Mouse (Mus musculus) hindbrain, embryonic 15.5 days (tissue): ENCODE measurements around the gene Nell1. TPM values are rescaled to one million over a fixed set of nuclear protein-coding genes. Genes with fewer than 3 reads are reported as not detected.

Experiments used
- ATAC-seq: fragments of 200-750 bp; cut with Nextera tagmentation; 2 replicates; pipeline ENCODE4 v1.8.0; 2017; ENCODE audit warnings: low read depth, moderate number of reproducible peaks, moderate TSS enrichment; ENCODE audit not compliant: low FRiP score
- H3K27ac ChIP-seq: fragments of 300-500 bp; sonication (generic); replicated peaks from 2 replicates; pipeline ENCODE4 v1.5.1; 2015; ENCODE audit warnings: mild to moderate bottlenecking, inconsistent platforms
- H3K27me3 ChIP-seq: fragments of 300-500 bp; sonication (generic); 2 replicates; pipeline ENCODE4 v1.6.1; 2015; ENCODE audit warnings: control low read depth, inconsistent platforms
- H3K36me3 ChIP-seq: fragments of 300-500 bp; sonication (generic); 2 replicates; pipeline ENCODE4 v1.6.1; 2015; ENCODE audit warnings: control low read depth, inconsistent platforms
- H3K4me1 ChIP-seq: fragments of 300-500 bp; sonication (generic); replicated peaks from 2 replicates; pipeline ENCODE4 v1.6.1; 2015; ENCODE audit warnings: control low read depth, inconsistent platforms
- H3K4me2 ChIP-seq: fragments of 300-500 bp; sonication (generic); 2 replicates; pipeline ENCODE4 v1.6.1; 2015; ENCODE audit warnings: moderate library complexity, mild to moderate bottlenecking, inconsistent platforms
- H3K4me3 ChIP-seq: fragments of 300-500 bp; sonication (generic); 2 replicates; pipeline ENCODE4 v1.5.1; 2015; ENCODE audit warnings: mild to moderate bottlenecking, inconsistent platforms
- H3K9ac ChIP-seq: fragments of 300-500 bp; sonication (generic); 2 replicates; pipeline ENCODE4 v1.6.1; 2015; ENCODE audit warnings: inconsistent platforms
- H3K9me3 ChIP-seq: fragments of 300-500 bp; sonication (generic); 2 replicates; pipeline ENCODE4 v1.6.1; 2016; ENCODE audit warnings: control low read depth, inconsistent platforms
- WGBS: fragments of 180-500 bp; shearing (Covaris S2); methylation state at CpG from one replicate; pipeline ENCODE4 v1.1.7; 2015; 5-methylcytosine and 5-hydroxymethylcytosine counted together
- polyA plus RNA-seq: library from polyadenylated mRNA; unstranded; fragments of >200 nt; fragmentation: Nextera tagmentation; extraction: Ambion mirVana; gene quantifications from 2 replicates; pipeline ENCODE4 v1.2.1, GENCODE M21; 2015

The Nell1 gene
- polyA plus RNA-seq, 1 experiment from 2014 or later, result 30.0 TPM

GRCm38 (mm10) chr7:50105612-50106321 is 131.1 kb downstream of the Nell1 start:
- no peaks in the 10 kb centered on the region for H3K27me3 ChIP-seq
- H3K4me2 ChIP-seq, result no peak overlapping the region
- no peak overlapping the region for H3K4me3 ChIP-seq
- 40% methylated on average over 8 of the region's 8 CpGs for WGBS
- H3K4me1 ChIP-seq, result no peaks in the 10 kb centered on the region
- no peaks in the 10 kb centered on the region for H3K36me3 ChIP-seq
- H3K9ac ChIP-seq, result no peak overlapping the region
- no peaks in the 10 kb centered on the region for H3K9me3 ChIP-seq
- no peak overlapping the region for H3K27ac ChIP-seq
- ATAC-seq, result no peak

GRCm38 (mm10) chr7:50107261-50107660 is 132.6 kb downstream of the Nell1 start:
- Histone ChIP-seq H3K4me1 (no peaks in the 10 kb centered on the region), H3K36me3 (no peaks in the 10 kb centered on the region), H3K9ac (no peak overlapping the region), H3K9me3 (no peaks in the 10 kb centered on the region), H3K27me3 (no peaks in the 10 kb centered on the region), H3K27ac (no peak overlapping the region), H3K4me3 (no peak overlapping the region), H3K4me2 (no peak overlapping the region)
- 71% methylated on average over 2 of the region's 2 CpGs for WGBS
- ATAC-seq, result no peak

- ATAC-seq, result no peak
- Histone ChIP-seq H3K9ac (no peak overlapping the region), H3K36me3 (no peaks in the 10 kb centered on the region), H3K4me3 (no peak overlapping the region), H3K9me3 (no peaks in the 10 kb centered on the region), H3K4me2 (no peak overlapping the region), H3K4me1 (no peaks in the 10 kb centered on the region), H3K27ac (no peak overlapping the region), H3K27me3 (no peaks in the 10 kb centered on the region)
- WGBS, result 86% methylated on average over 5 of the region's 5 CpGs
These were observed 143.7 kb downstream of the Nell1 start for GRCm38 (mm10) chr7:50118348-50118747.

- no peak overlapping the region for H3K4me3 ChIP-seq
- WGBS, result 96% methylated on average over 3 of the region's 3 CpGs
- no peak overlapping the region for H3K9ac ChIP-seq
- H3K27me3 ChIP-seq, result no peaks in the 10 kb centered on the region
- no peaks in the 10 kb centered on the region for H3K4me1 ChIP-seq
- H3K27ac ChIP-seq, result no peak overlapping the region
- H3K4me2 ChIP-seq, result no peak overlapping the region
- no peaks in the 10 kb centered on the region for H3K9me3 ChIP-seq
- H3K36me3 ChIP-seq, result no peaks in the 10 kb centered on the region
- no peak for ATAC-seq
These were observed 163.0 kb downstream of the Nell1 start for GRCm38 (mm10) chr7:50137706-50138105.

- Histone ChIP-seq H3K9me3 (no peaks in the 10 kb centered on the region), H3K27ac (no peak overlapping the region), H3K4me2 (no peak overlapping the region), H3K27me3 (no peaks in the 10 kb centered on the region), H3K4me3 (no peak overlapping the region), H3K36me3 (no peaks in the 10 kb centered on the region), H3K9ac (no peak overlapping the region), H3K4me1 (no peaks in the 10 kb centered on the region)
- ATAC-seq, result no peak
- WGBS, result 92% methylated on average over 7 of the region's 7 CpGs
These were observed 174.7 kb downstream of the Nell1 start for GRCm38 (mm10) chr7:50149326-50149725.

- no peak overlapping the region for H3K4me3 ChIP-seq
- no peak for ATAC-seq
- WGBS, result 64% methylated on average over 2 of the region's 2 CpGs
- H3K27ac ChIP-seq, result no peak overlapping the region
- H3K9ac ChIP-seq, result no peak overlapping the region
- H3K27me3 ChIP-seq, result no peaks in the 10 kb centered on the region
- no peaks in the 10 kb centered on the region for H3K9me3 ChIP-seq
- H3K4me2 ChIP-seq, result no peak overlapping the region
- no peaks in the 10 kb centered on the region for H3K36me3 ChIP-seq
- H3K4me1 ChIP-seq, result no peaks in the 10 kb centered on the region
These were observed 176.2 kb downstream of the Nell1 start for GRCm38 (mm10) chr7:50150838-50151237.

GRCm38 (mm10) chr7:50153618-50154017 is 179.0 kb downstream of the Nell1 start:
- Histone ChIP-seq H3K36me3 (no peaks in the 10 kb centered on the region), H3K27me3 (no peaks in the 10 kb centered on the region), H3K9me3 (no peaks in the 10 kb centered on the region), H3K9ac (no peak overlapping the region), H3K4me3 (no peak overlapping the region), H3K4me1 (no peaks in the 10 kb centered on the region), H3K27ac (no peak overlapping the region), H3K4me2 (no peak overlapping the region)
- WGBS, result 83% methylated on average over 2 of the region's 2 CpGs
- no peak for ATAC-seq

GRCm38 (mm10) chr7:50162602-50163001 is 187.9 kb downstream of the Nell1 start:
- Histone ChIP-seq H3K36me3 (no peaks in the 10 kb centered on the region), H3K4me3 (no peak overlapping the region), H3K27me3 (no peaks in the 10 kb centered on the region), H3K9me3 (no peaks in the 10 kb centered on the region), H3K9ac (no peak overlapping the region), H3K4me1 (no peaks in the 10 kb centered on the region), H3K4me2 (no peak overlapping the region), H3K27ac (no peak overlapping the region)
- no peak for ATAC-seq
- WGBS, result 86% methylated on average over 5 of the region's 5 CpGs

- Histone ChIP-seq H3K4me2 (no peak overlapping the region), H3K27ac (no peak overlapping the region), H3K36me3 (no peaks in the 10 kb centered on the region), H3K27me3 (no peaks in the 10 kb centered on the region), H3K4me1 (no peaks in the 10 kb centered on the region), H3K9me3 (no peaks in the 10 kb centered on the region), H3K4me3 (no peak overlapping the region), H3K9ac (no peak overlapping the region)
- no peak for ATAC-seq
These were observed 194.1 kb downstream of the Nell1 start for GRCm38 (mm10) chr7:50168778-50169177.

- no peaks in the 10 kb centered on the region for H3K4me1 ChIP-seq
- H3K4me2 ChIP-seq, result no peak overlapping the region
- no peaks in the 10 kb centered on the region for H3K36me3 ChIP-seq
- H3K27me3 ChIP-seq, result no peaks in the 10 kb centered on the region
- H3K9me3 ChIP-seq, result no peaks in the 10 kb centered on the region
- no peak overlapping the region for H3K9ac ChIP-seq
- H3K27ac ChIP-seq, result no peak overlapping the region
- ATAC-seq, result no peak
- 94% methylated on average over 6 of the region's 6 CpGs for WGBS
- no peak overlapping the region for H3K4me3 ChIP-seq
These were observed 211.6 kb downstream of the Nell1 start for GRCm38 (mm10) chr7:50186306-50186705.

GRCm38 (mm10) chr7:50193955-50194354 is 219.3 kb downstream of the Nell1 start:
- Histone ChIP-seq H3K9ac (no peak overlapping the region), H3K9me3 (no peaks in the 10 kb centered on the region), H3K4me1 (no peaks in the 10 kb centered on the region), H3K4me2 (no peak overlapping the region), H3K4me3 (no peak overlapping the region), H3K36me3 (no peaks in the 10 kb centered on the region), H3K27me3 (no peaks in the 10 kb centered on the region), H3K27ac (no peak overlapping the region)
- no peak for ATAC-seq
- 94% methylated on average over 7 of the region's 7 CpGs for WGBS

- Histone ChIP-seq H3K27me3 (no peaks in the 10 kb centered on the region), H3K4me2 (no peak overlapping the region), H3K9ac (no peak overlapping the region), H3K36me3 (no peaks in the 10 kb centered on the region), H3K4me3 (no peak overlapping the region), H3K9me3 (no peaks in the 10 kb centered on the region), H3K4me1 (no peaks in the 10 kb centered on the region), H3K27ac (no peak overlapping the region)
- no peak for ATAC-seq
- WGBS, result 76% methylated on average over 3 of the region's 3 CpGs
These were observed 220.5 kb downstream of the Nell1 start for GRCm38 (mm10) chr7:50195080-50195611.

- Histone ChIP-seq H3K27me3 (no peaks in the 10 kb centered on the region), H3K4me3 (no peak overlapping the region), H3K27ac (no peak overlapping the region), H3K36me3 (no peaks in the 10 kb centered on the region), H3K4me1 (no peaks in the 10 kb centered on the region), H3K4me2 (no peak overlapping the region), H3K9me3 (no peaks in the 10 kb centered on the region), H3K9ac (no peak overlapping the region)
- no peak for ATAC-seq
- 69% methylated on average over 2 of the region's 2 CpGs for WGBS
These were observed 230.6 kb downstream of the Nell1 start for GRCm38 (mm10) chr7:50205268-50205667.
